ENCODE assay signal across 15 mouse cellular contexts in the genomic region with DNA sequence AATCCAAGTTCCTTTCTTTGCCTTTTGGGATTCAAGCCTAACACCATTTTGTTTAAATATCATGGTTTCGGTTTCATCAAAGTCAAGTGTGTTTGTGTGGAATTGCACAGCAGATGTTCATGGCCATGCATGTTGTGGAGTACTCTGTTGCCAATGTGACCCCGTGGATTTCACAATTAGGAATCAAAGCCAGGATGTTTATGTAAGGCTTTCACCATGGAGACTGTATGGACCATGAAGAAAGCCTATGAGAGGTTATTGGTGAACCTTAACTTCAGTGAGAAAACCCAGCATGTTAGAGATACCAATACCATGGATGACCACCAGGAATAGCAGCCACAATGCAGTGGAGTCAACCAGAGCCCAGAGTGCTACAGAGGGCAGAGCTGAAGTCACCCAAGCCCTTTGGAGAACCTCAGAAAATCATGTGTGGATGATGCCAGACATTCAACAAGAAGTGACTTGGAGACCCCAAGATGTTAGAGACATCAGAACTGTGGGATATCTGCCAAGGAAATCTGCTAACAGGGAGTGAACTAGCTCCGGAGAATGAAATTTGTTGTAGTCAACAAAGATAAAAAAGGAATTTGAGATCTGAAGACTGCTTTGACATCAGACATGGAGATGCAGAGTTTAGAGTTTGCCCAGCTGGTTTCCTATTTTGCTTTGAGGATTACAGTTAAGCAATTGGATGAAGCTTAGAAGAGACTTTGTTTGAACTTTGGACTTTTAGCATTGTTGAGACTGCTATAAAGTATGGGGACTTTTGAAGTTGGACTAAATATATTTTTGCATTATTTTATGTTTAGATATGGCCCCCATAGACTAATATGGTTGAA.
"Had no signal": no experiment of that assay in that cellular context is flagged by ENCODE, and none has a peak within 500 bp of the region (broad histone marks: within the 10 kb centered on the region; RNA-seq: fewer than 3 reads in every experiment).

No protein-coding gene starts in this region.

- H3K9me3 ChIP-seq: intestine, embryonic 15.5 days; kidney, embryonic 15.5 days; limb, embryonic 12.5 days; liver, embryonic 13.5 days; midbrain, embryonic 10.5 days; neural tube, embryonic 15.5 days had no signal

- H3K27ac ChIP-seq: intestine, embryonic 15.5 days; kidney, embryonic 15.5 days; limb, embryonic 12.5 days; liver, embryonic 13.5 days; midbrain, embryonic 10.5 days; neural tube, embryonic 15.5 days had no signal

- ATAC-seq: intestine, embryonic 15.5 days; liver, postnatal 0 days had no signal

- H3K4me2 ChIP-seq: intestine, embryonic 15.5 days; kidney, embryonic 15.5 days; limb, embryonic 12.5 days; liver, embryonic 13.5 days; neural tube, embryonic 15.5 days had no signal

- DNase-seq: kidney, adult 2 months; layer of hippocampus, postnatal 36 days; liver; liver, embryonic 13.5 days; liver, postnatal 0 days; midbrain, embryonic 14.5 days; right cerebral cortex, adult 18-20 months; right cerebral cortex, postnatal 25 days; thymus, postnatal 4 days had no signal

- H3K27me3 ChIP-seq: intestine, embryonic 15.5 days; kidney, embryonic 15.5 days; limb, embryonic 12.5 days; liver, embryonic 13.5 days; neural tube, embryonic 15.5 days had no signal

- H3K9ac ChIP-seq: intestine, embryonic 15.5 days; kidney, embryonic 15.5 days; limb, embryonic 12.5 days; liver, embryonic 13.5 days; liver, postnatal 0 days; neural tube, embryonic 15.5 days had no signal

- H3K4me3 ChIP-seq: intestine, embryonic 15.5 days; kidney, embryonic 15.5 days; limb, embryonic 12.5 days; liver, embryonic 13.5 days; midbrain, embryonic 10.5 days; myocyte; neural tube, embryonic 15.5 days had no signal

- H3K36me3 ChIP-seq: intestine, embryonic 15.5 days; kidney, embryonic 15.5 days; limb, embryonic 12.5 days; liver, embryonic 13.5 days; midbrain, embryonic 10.5 days; neural tube, embryonic 15.5 days had no signal

- H3K4me1 ChIP-seq: intestine, embryonic 15.5 days; kidney, embryonic 15.5 days; limb, embryonic 12.5 days; liver, embryonic 13.5 days; midbrain, embryonic 10.5 days; neural tube, embryonic 15.5 days had no signal
